Mouse (Mus musculus): ENCODE results near the gene Pllp. TPM values are rescaled to one million over a fixed set of nuclear protein-coding genes. Genes with fewer than 3 reads are reported as not detected.

Gene Pllp
- polyA plus RNA-seq (2014; fragmentation: Illumina TruSeq; extraction: RNeasy Lipid Tissue Mini Kit (QIAGEN cat#74804); ENCODE audit: low replicate concordance), result 2.6 TPM

DNA sequence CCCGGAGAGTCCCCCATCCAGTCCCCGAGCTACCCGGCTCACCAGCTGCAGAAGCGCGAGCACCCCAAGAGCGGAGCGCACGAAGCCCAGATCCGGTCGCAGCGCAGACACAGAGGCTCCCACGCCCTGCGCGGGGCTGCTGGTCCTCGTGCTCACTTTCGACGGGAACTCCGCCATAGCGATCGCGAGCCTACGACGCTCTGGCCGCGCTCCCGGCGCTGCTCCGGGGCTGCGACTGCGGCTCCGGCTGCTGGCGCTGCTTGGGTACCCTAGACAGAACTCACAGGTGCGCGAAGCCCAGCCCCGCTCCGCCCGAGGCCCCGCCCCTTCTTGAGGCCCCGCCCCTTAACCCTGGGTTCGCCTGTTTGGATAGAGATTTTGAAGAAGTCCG lies at the start of gene Pllp:
Pllp (minus strand) TSS at position 285 of the 391 bp plus-strand sequence.

DNA sequence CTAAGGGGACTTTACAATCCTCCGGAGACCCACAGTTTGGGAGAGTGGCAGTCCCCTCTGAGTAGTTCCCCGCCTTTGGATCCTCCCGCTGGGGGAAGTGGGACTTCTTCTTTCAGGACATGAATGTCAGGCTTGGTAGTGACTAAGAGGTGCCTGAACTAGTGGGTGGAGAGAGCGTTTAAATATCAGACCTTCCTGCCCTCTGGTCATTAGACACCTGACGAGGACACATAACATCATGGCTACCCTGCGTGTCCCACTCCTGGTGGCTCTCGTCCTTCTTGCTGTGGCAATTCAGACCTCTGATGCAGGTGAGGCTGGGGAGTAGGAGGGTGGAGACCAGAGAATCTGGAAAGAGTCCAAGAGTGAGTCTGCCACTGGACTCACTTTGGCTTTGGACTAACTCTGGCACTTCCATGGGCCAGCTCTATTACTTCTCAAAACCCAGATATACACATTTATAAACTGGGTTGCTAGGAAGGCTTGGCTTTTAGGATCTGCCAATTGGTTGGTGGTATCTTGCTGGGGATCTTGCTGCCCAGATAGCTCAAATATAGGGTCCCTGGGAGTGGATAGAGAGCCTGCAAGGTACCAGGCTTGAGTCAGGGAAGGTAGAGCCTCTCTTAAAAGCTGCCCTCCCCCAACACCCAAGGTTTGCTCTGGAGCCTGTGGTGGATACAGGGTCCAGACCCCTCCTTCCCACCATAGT lies 49.6 kb upstream of the Pllp start, which contains the start of gene Ccl22:
Ccl22 (plus strand) TSS at position 115 of the 709 bp plus-strand sequence.

DNA sequence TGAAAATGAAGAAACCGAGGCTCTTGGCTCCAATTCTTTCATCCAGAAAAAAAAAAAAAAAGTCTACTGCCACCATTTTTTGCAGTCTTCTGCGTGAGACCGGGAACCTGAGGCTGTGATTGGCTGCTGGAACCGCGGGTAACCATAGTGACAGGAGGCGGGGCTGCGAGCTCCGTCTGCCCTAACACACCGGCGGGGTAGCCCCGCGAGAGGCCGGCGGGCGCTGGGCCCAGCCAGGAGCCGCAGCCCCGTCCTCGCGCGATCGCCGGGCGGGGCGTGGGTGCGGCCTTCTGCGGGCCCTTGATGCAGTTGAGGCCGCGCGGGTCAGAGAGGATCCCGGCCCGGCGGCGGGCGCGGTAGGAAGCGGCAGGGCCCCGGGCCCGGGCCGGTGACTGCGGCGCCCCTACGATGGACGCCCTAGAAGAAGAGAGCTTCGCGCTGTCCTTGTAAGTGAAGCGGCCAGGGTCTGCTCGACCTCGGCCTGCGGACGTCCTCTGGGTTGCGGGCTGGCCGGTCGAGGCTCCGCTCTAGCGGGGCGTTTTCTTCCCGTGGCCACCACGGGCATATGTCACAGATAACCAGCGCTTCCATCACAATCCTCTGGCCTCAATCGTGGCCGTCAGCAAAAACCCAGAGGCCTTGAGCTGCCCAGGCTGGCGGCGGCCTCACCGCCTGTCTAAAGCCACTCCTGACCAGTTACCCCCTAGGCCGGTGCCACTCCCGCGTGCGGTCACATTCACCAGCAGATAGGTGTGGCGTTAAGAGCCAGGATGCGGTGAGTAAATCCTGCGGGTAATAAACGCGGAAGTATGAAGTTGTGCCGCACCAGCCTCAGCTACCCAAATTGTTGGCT lies 29.4 kb downstream of the Pllp start, which contains the start of gene Arl2bp:
Arl2bp (plus strand) TSS at position 145 of the 853 bp plus-strand sequence.

Other genes with a start within 250 kb of the Pllp start
- 11.6 TPM for gene Cpne2, start 163.3 kb downstream of the Pllp start, polyA plus RNA-seq (2014; fragmentation: Illumina TruSeq; extraction: RNeasy Lipid Tissue Mini Kit (QIAGEN cat#74804); ENCODE audit: low replicate concordance)
- gene Rspry1, start 94.3 kb downstream of the Pllp start, polyA plus RNA-seq (2014; fragmentation: Illumina TruSeq; extraction: RNeasy Lipid Tissue Mini Kit (QIAGEN cat#74804); ENCODE audit: low replicate concordance), result 42.4 TPM
- gene Fam192a, start 94.3 kb downstream of the Pllp start, polyA plus RNA-seq (2014; fragmentation: Illumina TruSeq; extraction: RNeasy Lipid Tissue Mini Kit (QIAGEN cat#74804); ENCODE audit: low replicate concordance), result 56.4 TPM
- gene Arl2bp, start 29.7 kb downstream of the Pllp start, polyA plus RNA-seq (2014; fragmentation: Illumina TruSeq; extraction: RNeasy Lipid Tissue Mini Kit (QIAGEN cat#74804); ENCODE audit: low replicate concordance), result 167 TPM
- 7.0 TPM for gene Ccl22, start 49.3 kb upstream of the Pllp start, polyA plus RNA-seq (2014; fragmentation: Illumina TruSeq; extraction: RNeasy Lipid Tissue Mini Kit (QIAGEN cat#74804); ENCODE audit: low replicate concordance)
- gene Cx3cl1, start 75.7 kb upstream of the Pllp start, polyA plus RNA-seq (2014; fragmentation: Illumina TruSeq; extraction: RNeasy Lipid Tissue Mini Kit (QIAGEN cat#74804); ENCODE audit: low replicate concordance), result 2.0 TPM
- gene Ccl17, start 114.2 kb upstream of the Pllp start, polyA plus RNA-seq (2014; fragmentation: Illumina TruSeq; extraction: RNeasy Lipid Tissue Mini Kit (QIAGEN cat#74804); ENCODE audit: low replicate concordance), result not detected
- 7.1 TPM for gene Coq9, start 142.0 kb upstream of the Pllp start, polyA plus RNA-seq (2014; fragmentation: Illumina TruSeq; extraction: RNeasy Lipid Tissue Mini Kit (QIAGEN cat#74804); ENCODE audit: low replicate concordance)
- 10.5 TPM for gene Ciapin1, start 142.1 kb upstream of the Pllp start, polyA plus RNA-seq (2014; fragmentation: Illumina TruSeq; extraction: RNeasy Lipid Tissue Mini Kit (QIAGEN cat#74804); ENCODE audit: low replicate concordance)
- 2.0 TPM for gene Polr2c, start 161.2 kb upstream of the Pllp start, polyA plus RNA-seq (2014; fragmentation: Illumina TruSeq; extraction: RNeasy Lipid Tissue Mini Kit (QIAGEN cat#74804); ENCODE audit: low replicate concordance)
- 6.8 TPM for gene Dok4, start 180.1 kb upstream of the Pllp start, polyA plus RNA-seq (2014; fragmentation: Illumina TruSeq; extraction: RNeasy Lipid Tissue Mini Kit (QIAGEN cat#74804); ENCODE audit: low replicate concordance)
- not detected for gene Ccdc102a, start 221.8 kb upstream of the Pllp start, polyA plus RNA-seq (2014; fragmentation: Illumina TruSeq; extraction: RNeasy Lipid Tissue Mini Kit (QIAGEN cat#74804); ENCODE audit: low replicate concordance)
- 0.41 TPM for gene Adgrg5, start 227.4 kb upstream of the Pllp start, polyA plus RNA-seq (2014; fragmentation: Illumina TruSeq; extraction: RNeasy Lipid Tissue Mini Kit (QIAGEN cat#74804); ENCODE audit: low replicate concordance)